ENCODE assay signal across 15 mouse cellular contexts in the genomic region with DNA sequence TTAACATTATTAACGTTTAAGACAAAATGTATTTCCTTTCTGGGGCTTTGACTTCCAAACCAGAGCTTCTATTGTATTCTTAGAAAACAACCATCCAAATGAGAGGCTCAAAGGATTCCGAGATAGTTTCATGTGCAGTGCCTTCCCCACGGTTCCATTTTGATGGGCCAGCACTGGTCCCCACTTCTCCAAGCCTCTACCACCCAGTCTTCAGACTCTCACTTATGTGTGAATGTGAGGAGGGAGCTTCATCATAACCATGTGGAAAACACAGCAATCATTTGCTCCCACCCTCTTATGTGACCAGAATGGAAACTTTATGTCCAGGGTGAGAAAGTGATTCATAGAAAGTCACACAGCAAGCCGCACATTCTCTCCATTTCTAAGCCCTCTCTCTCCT.
DNase-seq lines count a peak whose midpoint lies in the region; ATAC-seq lines count a peak whose summit lies in the region.
"Had no signal": no experiment of that assay in that cellular context is flagged by ENCODE, and none has a peak within 500 bp of the region (broad histone marks: within the 10 kb centered on the region; RNA-seq: fewer than 3 reads in every experiment).

No protein-coding gene starts in this region.

- no peak for ATAC-seq in lung, embryonic 16.5 days (ENCODE audit: low read depth)
- ATAC-seq in forebrain, embryonic 15.5 days (replicated peaks), result no peak; the same call in 1 of the 2 replicates
- ATAC-seq in hindbrain, embryonic 16.5 days, result no peak
- no peak for ATAC-seq in neural tube, embryonic 13.5 days (ENCODE audit: low read depth)
- ATAC-seq: liver, postnatal 0 days had no signal

- H3K27me3 ChIP-seq in lung, embryonic 16.5 days (ENCODE audit: control insufficient read depth, insufficient read depth, low read depth, low read length), result no peaks in the 10 kb centered on the region
- no peaks in the 10 kb centered on the region for H3K27me3 ChIP-seq in forebrain, embryonic 15.5 days
- no peaks in the 10 kb centered on the region for H3K27me3 ChIP-seq in hindbrain, embryonic 16.5 days (replicated peaks; ENCODE audit: control insufficient read depth, insufficient read depth, low read length)
- no peaks in the 10 kb centered on the region for H3K27me3 ChIP-seq in neural tube, embryonic 13.5 days
- H3K27me3 ChIP-seq: limb, embryonic 15.5 days had no signal

- no peak for DNase-seq in lung, postnatal 10 days
- no peak for DNase-seq in adrenal gland, postnatal 4 days (ENCODE audit: low spot score in 2 of 2)
- no peak for DNase-seq in urinary bladder, postnatal 10 days (ENCODE audit: low spot score)
- no peak for DNase-seq in frontal cortex, postnatal 10 days (ENCODE audit: low spot score in 2 of 2)
- DNase-seq: B cell, adult 2 months; cerebellum, adult 2 months; layer of hippocampus, adult 9-11 months; liver, postnatal 0 days; thymus, adult 18-20 months had no signal

- no peaks in the 10 kb centered on the region for H3K36me3 ChIP-seq in lung, embryonic 16.5 days (ENCODE audit: control insufficient read depth, insufficient read depth, low read length)
- no peaks in the 10 kb centered on the region for H3K36me3 ChIP-seq in forebrain, embryonic 15.5 days
- no peaks in the 10 kb centered on the region for H3K36me3 ChIP-seq in hindbrain, embryonic 16.5 days (ENCODE audit: control insufficient read depth, insufficient read depth, low read length)
- no peaks in the 10 kb centered on the region for H3K36me3 ChIP-seq in neural tube, embryonic 13.5 days
- H3K36me3 ChIP-seq: limb, embryonic 15.5 days had no signal

- no peak overlapping the region for H3K4me3 ChIP-seq in lung, embryonic 16.5 days (ENCODE audit: low read length)
- no peak overlapping the region for H3K4me3 ChIP-seq in forebrain, embryonic 15.5 days
- H3K4me3 ChIP-seq in hindbrain, embryonic 16.5 days (ENCODE audit: low read length), result no peak overlapping the region
- H3K4me3 ChIP-seq in neural tube, embryonic 13.5 days, result no peak overlapping the region
- H3K4me3 ChIP-seq: limb, embryonic 15.5 days; myocyte had no signal

- H3K9ac ChIP-seq in lung, embryonic 16.5 days (ENCODE audit: low read length), result no peak overlapping the region
- H3K9ac ChIP-seq in forebrain, embryonic 15.5 days (replicated peaks), result no peak overlapping the region
- peak overlapping the region; percentile 37; the same call in 1 of the 2 replicates for H3K9ac ChIP-seq in hindbrain, embryonic 16.5 days (ENCODE audit: low read depth, low read length)
- H3K9ac ChIP-seq in neural tube, embryonic 13.5 days, result peak overlapping the region; percentile 54; the same call in 1 of the 2 replicates
- H3K9ac ChIP-seq: limb, embryonic 15.5 days; liver, postnatal 0 days had no signal

- H3K9me3 ChIP-seq in lung, embryonic 16.5 days (ENCODE audit: control insufficient read depth, low read length), result no peaks in the 10 kb centered on the region
- H3K9me3 ChIP-seq in forebrain, embryonic 15.5 days, result no peaks in the 10 kb centered on the region
- H3K9me3 ChIP-seq in hindbrain, embryonic 16.5 days (ENCODE audit: control insufficient read depth, low read length), result no peaks in the 10 kb centered on the region
- H3K9me3 ChIP-seq in neural tube, embryonic 13.5 days, result no peaks in the 10 kb centered on the region
- H3K9me3 ChIP-seq: limb, embryonic 15.5 days had no signal

- peaks cover 6% of the 10 kb centered on the region for H3K4me1 ChIP-seq in lung, embryonic 16.5 days (replicated peaks; ENCODE audit: control insufficient read depth, insufficient read depth, low read length)
- peaks cover 9% of the 10 kb centered on the region for H3K4me1 ChIP-seq in forebrain, embryonic 15.5 days
- peaks cover 10% of the 10 kb centered on the region for H3K4me1 ChIP-seq in hindbrain, embryonic 16.5 days (ENCODE audit: control insufficient read depth, insufficient read depth, low read depth, low read length)
- H3K4me1 ChIP-seq in neural tube, embryonic 13.5 days (replicated peaks), result peaks cover 13% of the 10 kb centered on the region
- H3K4me1 ChIP-seq: limb, embryonic 15.5 days had no signal

- WGBS in lung, embryonic 16.5 days, result 84% methylated on average over 4 of the region's 4 CpGs
- 34% methylated on average over 4 of the region's 4 CpGs for WGBS in forebrain, embryonic 15.5 days
- 40% methylated on average over 4 of the region's 4 CpGs for WGBS in hindbrain, embryonic 16.5 days
- WGBS in neural tube, embryonic 13.5 days, result 23% methylated on average over 4 of the region's 4 CpGs

- peak overlapping the region; percentile 43; the same call in 1 of the 2 replicates for H3K27ac ChIP-seq in lung, embryonic 16.5 days (ENCODE audit: low read length)
- peak overlapping the region; percentile 41 for H3K27ac ChIP-seq in forebrain, embryonic 15.5 days (replicated peaks)
- no peak overlapping the region for H3K27ac ChIP-seq in hindbrain, embryonic 16.5 days (ENCODE audit: low read depth, low read length)
- H3K27ac ChIP-seq in neural tube, embryonic 13.5 days (replicated peaks), result peak overlapping the region; percentile 89
- H3K27ac ChIP-seq: limb, embryonic 15.5 days had no signal

- H3K4me2 ChIP-seq in lung, embryonic 16.5 days (ENCODE audit: low read depth, low read length), result no peak overlapping the region
- no peak overlapping the region for H3K4me2 ChIP-seq in forebrain, embryonic 15.5 days (replicated peaks)
- H3K4me2 ChIP-seq in hindbrain, embryonic 16.5 days (ENCODE audit: low read length), result no peak overlapping the region
- peak overlapping the region; percentile 42 for H3K4me2 ChIP-seq in neural tube, embryonic 13.5 days
- H3K4me2 ChIP-seq: limb, embryonic 15.5 days had no signal

Comparison
In these comparisons a context has a peak if more than half of its experiments do, and no peak if none do; other contexts are left out.
1. H3K9ac ChIP-seq: peak in hindbrain, embryonic 16.5 days (single experiment) and neural tube, embryonic 13.5 days (single experiment); none in lung, embryonic 16.5 days (single experiment) and forebrain, embryonic 15.5 days (single experiment).